Mouse (Mus musculus) lung, postnatal 36 days (tissue): ENCODE data around the gene Smg9.
A peak's percentile ranks its signal among the peaks of the same experiment; 100 is the strongest.
"Not testable (repeated sequence)": the region's sequence is repeated elsewhere in the genome, so short reads cannot be mapped to it uniquely, and the experiment has no call there.

Experiments
- DNase-seq: peaks from one replicate; pipeline ENCODE4 v3.0.0; 2022; ENCODE audit warnings: mixed read lengths

The Smg9 gene

DNA sequence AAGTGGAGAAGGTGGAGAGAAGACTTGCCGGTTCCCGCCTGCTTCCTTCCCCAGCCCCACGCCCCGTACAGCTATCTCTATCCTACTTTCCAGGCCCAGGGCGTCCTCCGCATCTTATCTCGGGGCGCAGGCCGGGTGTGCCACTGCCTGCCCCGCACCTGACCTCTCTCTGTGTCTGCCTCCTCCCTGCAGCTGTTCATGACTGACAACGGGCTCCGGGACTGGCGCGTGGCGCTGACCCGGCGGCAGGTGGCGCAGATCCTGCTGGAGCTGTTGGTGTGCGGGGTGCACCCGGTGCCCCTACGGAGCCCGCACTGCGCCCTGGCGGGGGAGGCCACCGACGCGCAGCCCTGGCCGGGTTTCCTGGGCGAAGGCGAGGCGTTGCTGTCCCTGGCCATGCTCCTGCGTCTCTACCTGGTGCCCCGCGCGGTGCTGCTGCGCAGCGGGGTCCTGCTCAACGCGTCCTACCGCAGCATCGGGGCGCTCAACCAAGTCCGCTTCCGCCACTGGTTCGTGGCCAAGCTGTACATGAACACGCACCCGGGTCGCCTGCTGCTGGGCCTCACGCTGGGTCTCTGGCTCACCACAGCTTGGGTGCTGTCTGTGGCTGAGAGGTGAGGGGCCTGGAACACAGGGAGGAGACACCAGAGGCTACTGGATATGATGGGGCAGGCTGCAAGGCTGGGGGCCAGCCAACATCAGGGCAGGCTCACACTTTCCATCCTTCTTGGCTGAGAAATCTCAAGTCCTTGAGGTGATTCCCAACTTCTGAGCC lies 22.1 kb upstream of the Smg9 start:
- peak; percentile 66 for DNase-seq

DNA sequence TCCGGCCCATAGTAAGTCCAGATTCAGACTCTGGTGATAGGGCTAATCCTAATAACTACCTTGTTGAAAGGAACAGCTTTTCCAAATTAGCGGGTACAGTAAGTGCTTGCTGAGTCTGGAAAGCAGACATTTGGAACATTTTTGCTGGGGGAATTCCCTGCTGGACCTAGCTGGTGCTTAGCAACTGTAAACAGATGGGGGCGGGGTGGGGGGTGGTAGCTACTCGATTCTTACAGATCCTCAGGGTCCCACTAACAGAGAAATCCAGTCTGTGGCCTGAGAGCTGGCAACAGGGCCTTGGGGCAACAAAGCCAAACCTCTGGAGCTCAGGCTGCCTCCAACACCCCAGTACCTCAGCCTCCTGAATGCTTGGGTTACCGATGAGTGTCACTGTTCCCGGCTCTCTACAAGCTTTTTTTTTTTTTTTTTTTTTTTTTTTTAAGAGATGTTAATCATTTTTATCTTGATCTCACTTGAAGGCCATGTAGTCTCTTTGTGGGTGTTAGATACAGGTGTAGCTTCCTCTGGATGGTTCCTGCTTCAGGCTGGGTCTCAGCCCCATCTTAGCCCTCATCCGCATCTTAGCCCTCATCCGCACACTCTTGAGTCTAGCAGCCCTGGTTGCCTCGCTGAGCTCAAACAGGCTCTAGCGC lies 21.2 kb upstream of the Smg9 start:
- no peak for DNase-seq

DNA sequence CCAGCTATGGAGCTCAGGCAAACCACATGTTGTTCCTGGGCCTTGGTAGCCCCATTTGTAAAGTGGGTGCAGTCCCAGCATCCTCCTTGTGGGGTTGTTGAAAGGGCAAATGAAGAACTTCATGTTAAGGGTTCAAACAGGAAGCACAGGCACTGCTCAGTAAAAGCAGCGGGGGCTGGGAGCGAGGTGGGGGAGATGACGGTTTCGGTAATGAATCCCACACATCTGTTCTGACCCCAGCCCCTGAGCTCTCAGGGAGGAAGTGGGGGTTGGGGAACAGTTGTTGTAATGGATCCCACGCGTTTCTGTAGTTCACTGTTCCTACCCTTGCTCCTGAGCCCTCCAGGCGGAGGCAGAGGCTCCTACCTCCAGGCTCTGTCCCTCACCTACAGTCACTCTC lies 19.5 kb upstream of the Smg9 start:
- no peak for DNase-seq

DNA sequence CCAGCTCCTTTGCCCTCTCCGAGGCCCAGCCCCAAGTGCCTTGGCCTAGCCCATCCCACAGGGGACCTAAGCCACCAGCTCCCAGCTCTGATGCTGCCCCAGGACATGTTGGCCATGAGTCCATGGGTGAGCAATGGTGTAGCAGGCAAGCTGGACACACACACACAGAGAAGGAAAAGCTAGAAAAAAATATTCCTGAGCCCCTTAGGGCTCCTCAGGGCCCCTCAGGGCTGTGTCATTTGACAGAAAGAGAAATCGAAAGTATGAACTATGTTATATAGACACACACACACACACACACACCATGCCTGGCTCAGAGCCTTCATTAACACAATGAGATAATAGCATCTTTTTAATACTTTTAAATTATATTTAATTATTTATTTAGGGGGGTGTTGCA lies 19.0 kb upstream of the Smg9 start:
- DNase-seq = no peak

DNA sequence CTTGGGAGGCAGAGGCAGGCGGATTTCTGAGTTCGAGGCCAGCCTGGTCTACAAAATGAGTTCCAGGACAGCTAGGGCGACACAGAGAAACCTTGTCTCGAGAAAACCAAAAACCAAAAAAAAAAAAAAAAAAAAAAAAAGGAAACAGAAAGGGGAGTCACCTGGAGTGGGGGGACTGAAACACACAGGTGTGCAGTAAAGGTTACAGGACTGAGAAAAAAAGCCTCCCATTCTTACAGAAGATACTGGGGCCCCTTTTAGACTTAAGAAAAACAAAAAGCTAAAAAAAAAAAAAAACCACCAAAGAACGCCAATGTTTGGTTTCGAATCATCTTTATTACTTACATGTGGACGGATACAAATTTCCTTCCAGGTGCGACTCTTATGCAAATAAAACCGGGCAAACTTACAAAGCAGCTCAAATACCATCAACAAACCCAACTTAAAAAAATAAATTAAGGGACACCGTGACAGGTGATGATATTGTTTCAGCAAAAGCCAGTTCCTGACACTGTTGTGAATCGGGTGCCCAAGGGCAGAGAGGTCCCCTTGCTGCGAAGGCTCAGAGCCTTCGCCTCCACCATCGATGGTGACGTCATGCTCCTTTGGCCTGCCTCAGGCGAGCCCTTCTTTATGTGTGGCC lies 16.6 kb upstream of the Smg9 start:
- DNase-seq = no peak

DNA sequence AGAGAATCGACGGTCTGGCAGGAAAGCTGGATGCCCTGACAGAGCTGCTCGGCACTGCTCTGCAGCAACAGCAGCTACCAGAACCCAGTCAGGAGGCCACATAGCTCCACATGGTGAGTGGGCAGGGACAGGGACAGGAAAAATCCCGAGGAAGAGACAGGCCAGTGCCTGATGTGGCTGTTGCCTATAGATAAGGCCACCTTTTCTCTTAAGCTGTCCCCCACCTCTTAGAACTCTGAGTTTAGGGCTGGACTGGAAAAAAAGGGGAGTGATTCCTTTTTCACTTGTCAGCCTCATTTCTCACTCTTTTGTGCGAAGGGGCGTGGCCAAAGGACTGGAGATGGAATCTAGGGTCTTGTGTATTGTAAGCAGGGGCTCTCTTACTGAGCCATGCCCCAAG lies 15.3 kb upstream of the Smg9 start:
- DNase-seq = no peak

DNA sequence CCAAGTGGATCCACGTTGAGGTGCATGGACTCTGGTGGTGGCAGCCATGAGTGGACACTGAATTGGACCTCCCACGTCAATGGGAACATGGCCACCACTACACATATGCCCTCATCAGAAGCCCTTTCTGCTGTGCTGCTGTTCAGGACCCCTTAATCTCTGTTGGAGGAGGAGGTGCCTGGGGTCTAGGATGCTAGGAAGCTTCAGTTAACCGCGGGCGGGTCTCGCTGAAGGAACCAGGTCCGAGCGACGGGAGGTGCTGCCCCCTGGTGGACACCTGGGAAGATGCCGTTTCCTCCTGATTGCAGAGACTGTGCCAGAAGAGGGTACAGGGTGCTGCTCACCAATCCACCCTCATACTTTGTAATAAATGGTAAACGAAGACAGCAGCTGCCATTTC lies 14.6 kb upstream of the Smg9 start:
- DNase-seq = peak; percentile 68

DNA sequence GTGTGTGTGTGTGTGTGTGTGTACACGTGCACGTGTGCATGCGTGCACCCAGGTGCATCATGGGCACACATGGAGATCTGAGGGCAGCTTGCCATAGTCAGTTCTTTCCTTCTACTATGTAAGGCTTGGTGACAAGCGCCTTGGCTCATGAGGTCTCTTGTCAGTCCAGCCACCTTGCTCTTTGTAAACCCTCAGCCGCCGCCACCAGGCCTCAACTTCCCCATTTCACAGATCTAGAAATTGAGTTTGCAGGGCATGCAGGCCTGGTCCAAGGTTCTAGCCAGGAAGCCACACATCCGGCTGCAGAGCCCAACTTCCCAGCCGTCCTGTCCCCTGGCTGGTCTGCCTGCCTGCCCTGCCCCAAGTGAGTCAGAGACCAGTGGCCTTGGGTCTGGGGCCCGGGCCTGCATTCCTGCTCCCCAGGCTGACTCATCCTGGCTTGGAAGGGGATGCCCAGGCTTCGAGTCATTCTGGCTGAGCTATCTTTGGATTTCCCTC lies 12.3 kb upstream of the Smg9 start:
- DNase-seq = peak; percentile 34

DNA sequence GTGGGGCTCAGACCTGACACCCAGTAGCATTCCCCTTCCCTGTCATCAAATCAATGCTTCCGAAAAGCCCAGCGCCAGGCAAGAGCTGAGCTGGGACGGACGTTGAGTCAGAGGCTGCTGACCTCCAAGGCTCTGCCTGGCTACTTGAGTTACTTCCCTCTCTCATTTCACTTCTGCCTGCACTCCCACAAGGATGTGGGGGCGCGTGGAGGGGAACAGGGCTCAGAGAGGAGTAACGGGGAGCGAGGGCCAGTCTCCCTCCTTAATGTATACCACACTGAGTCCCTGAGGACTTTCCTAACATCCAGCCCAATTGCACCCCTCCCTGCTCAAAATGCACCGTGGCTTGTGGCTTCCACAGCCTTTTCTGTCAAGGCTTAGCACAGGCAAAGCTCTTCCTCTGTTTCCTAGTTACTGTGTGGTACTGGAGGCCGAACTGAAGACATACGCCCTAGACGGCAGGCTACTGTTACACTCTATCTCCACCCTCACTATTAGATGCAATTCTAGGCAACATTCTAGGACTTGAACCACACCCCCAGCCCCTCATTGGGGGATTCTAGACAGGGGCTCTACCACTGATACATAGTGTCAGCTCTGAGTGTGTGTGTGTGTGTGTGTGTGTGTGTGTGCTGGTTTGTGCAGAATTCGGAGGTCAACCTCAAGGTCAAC lies 9.8 kb upstream of the Smg9 start:
- no peak for DNase-seq

DNA sequence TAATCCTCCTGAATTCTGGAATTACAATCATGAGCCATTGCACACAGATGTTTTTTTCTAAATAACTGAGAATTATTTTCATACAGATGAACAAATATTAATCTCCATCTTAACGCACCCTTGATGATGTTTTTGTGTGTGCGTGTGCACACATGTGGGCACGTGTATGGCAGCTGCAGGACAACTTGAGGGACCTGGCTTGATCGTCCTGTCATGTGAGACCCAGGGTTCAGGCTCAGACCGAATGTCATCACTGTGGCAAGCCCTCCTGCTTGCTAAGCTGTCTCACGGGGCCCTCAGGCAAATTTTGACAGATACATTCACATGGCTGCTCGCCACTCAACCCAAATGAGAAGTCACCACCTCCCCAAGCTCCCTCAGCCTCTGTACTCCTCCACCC lies 8.9 kb upstream of the Smg9 start:
- DNase-seq = no peak

DNA sequence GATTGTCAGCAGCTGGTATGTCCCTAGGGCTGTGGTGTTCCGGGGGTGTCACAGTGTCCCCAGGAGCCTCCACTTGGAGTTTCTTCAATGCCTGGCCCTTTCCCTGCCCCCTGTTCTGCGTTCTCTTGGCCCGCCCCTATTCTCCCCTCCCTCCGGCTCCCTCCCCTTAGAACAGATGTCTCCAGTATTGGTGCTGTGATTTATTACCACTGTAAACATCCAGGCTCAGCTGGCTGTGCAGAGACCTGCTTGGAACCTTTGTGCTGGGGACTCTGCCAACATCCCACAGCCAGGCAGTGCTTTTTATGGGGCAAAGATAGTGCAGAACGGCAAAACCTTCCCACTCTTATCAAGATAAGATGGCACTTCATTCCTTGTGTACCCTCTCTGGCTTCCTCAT lies 8.3 kb upstream of the Smg9 start:
- no peak for DNase-seq

DNA sequence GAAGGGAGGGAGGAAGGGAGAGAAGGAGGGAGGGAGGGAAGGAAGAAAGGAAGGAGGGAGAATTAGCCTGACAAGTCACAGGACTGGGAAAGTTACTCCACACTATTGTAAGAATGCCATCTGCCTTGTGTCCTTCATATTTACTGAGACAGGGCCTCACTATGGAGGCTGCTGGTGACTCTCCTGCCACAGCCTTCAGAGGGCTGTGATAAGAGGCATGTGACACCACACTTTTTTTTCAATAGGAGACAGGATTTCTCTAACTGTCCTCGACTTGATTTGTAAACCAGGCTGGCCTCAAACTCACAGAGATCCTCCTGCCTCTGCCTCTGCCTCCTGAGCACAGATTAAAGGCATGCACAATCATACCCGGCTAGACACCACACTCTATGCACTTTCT lies 7.7 kb upstream of the Smg9 start:
- no peak for DNase-seq

DNA sequence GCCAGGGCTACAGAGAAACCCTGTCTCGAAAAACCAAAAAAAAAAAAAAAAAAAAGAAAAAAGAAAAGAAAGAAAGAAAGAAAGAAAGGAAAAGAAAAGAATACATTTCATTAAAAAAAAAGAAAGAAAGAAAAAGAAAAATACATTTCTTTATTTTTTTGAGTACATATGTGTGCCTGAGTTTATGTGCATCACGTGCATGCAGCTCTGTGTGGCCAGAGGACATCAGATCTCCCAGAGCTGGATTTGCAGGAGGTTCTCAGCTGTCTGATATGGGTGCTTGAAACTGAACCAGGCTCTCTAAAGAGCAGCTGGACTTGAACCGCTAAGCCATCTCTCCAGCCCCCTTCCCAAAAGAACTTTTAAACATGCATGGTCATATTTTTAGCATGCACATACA lies 5.4 kb upstream of the Smg9 start:
- no peak for DNase-seq

DNA sequence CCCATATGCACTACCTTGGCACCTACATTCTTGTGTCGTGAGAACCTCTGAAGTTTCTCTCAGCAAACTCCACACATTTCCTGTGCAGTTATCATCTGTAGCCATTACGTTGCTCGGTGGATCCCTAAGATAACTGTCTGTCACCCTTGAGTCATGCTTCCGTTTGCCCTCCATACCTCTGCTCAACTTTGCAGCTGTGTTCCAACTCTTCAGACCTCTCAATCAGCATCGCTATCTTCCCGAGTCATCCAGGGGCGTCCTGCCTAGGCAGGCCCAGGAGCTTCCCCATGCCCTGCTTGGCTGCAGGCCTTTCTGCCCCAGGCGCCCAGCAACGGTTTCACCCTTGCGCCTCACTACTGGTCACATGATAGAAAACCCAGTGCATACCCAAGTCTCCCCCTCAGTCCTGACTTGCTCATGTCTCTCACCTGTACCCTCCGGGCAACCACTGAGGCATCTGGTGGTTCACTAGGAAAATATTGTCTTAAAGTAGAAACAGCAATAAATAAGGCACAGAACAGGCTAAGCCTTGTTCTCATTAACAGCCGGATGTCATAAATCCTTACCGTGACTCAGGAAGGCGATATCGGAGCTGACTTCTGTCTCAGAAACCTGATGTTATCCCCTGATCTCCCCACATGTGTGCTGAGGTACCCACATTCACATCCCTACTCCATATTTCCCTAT lies 4.8 kb upstream of the Smg9 start:
- no peak for DNase-seq

DNA sequence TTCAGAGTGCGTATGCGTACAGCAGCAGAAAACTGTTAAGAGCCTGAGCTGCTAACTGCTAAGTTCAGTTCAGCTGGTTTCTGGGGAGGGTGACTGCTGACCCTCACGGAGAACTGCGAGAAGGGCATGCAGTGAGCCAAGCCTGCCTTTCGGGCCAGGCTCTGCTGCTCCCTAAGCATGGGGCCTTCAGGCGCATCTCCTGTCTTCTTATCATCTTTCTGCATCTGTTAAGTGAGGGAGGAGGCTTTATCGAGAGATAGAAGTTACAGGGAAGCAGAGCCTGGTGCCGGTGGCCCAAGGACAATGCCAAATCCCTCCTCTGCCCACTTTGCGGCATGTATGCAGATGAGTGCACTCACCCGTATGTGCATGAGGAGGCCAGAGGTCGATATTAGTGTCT lies 2.6 kb upstream of the Smg9 start:
- no peak for DNase-seq

DNA sequence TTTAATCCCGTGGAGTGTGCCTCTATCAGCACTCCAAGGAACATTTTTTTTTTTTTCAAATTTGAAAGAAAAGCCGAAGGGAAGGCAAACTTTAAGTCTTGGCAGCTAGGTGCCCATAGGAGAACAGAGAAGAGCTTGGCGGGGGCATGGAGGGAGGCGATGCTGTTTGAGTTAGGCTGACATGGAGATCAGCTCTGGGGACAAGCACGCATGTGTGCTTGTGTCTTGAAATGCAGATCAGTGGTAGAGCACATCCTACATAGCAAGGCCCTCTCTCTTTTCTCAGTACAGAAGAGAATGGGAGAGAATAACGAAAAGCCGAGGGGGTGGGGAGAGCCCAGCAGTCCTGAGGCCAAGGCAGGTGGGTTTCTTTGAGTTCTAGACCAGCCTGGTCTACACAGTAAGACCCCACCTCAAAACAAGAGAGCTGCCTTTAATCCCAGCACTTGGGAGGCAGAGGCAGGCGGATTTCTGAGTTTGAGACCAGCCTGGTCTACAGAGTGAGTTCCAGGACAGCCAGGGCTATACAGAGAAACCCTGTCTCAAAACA lies 980 bp upstream of the Smg9 start:
- no peak for DNase-seq

DNA sequence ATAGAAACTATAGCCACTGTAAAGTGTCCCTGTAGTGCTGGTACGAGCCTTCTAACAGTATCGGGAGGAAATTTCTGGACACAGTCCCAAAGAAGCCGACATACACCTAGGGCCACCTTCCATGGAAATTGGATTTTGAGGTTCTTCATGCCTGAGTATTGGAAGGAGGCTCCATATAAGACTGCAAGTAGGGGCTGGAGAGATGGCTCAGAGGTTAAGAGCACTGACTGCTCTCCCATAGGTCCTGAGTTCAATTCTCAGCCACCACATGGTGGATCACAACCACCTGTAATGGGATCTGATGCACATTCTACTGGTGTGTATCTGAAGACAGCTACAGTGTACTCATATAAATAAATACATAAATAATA lies 648 bp downstream of the Smg9 start:
- no peak for DNase-seq

DNA sequence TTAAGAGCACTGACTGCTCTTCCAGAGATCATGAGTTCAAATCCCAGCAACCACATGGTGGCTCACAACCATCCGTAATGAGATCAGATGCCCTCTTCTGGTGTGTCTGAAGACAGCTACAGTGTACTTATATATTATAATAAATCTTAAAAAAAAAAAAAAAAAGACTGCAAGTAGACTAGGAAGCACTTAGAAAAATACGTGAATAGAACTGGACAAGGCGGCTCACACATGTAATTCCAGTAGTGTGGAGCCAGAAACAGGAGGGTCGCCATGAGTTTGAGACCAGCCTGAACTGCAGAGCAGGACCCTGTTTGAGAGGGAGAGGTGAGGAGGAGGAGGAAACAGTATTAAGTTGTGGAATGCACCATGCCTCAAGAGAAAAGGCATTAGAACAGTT lies 1.1 kb downstream of the Smg9 start:
- DNase-seq = not testable (repeated sequence)

DNA sequence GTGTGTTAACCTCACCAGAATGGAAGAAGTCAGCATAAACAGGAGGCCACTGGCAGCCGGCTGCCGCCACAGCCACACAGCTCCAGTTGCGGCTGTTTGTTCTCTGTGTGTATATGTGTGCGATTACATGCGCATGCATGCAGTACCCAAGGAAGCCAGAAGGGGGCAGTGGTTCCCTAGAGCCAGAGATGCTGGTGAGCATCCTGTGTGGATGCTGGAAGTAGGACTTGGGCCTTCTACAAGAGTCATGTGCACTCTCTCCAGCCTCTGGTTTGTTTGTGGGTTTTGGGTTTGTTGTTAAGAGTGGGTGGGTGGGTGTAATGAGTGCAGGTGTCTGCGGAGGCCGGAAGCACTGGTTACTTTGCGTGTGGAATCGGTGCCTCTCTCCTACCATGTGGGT lies 3.4 kb downstream of the Smg9 start:
- DNase-seq = no peak

DNA sequence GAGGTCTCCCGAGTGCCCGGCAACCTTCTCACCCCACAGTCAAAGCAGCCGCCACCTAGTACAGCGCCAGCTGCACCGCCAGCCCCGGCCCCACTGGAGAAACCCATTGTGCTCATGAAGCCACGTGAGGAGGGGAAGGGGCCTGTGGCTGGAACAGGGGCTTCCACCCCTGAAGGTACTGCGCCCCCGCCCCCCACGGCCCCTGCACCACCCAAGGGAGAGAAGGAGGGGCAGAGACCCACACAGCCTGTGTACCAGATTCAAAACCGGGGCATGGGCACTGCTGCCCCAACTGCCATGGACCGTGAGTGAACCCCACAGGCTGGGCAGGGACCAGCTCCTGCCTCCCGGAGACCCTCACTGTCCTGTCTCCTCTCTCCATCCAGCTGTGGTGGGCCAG lies 6.2 kb downstream of the Smg9 start:
- DNase-seq = no peak

DNA sequence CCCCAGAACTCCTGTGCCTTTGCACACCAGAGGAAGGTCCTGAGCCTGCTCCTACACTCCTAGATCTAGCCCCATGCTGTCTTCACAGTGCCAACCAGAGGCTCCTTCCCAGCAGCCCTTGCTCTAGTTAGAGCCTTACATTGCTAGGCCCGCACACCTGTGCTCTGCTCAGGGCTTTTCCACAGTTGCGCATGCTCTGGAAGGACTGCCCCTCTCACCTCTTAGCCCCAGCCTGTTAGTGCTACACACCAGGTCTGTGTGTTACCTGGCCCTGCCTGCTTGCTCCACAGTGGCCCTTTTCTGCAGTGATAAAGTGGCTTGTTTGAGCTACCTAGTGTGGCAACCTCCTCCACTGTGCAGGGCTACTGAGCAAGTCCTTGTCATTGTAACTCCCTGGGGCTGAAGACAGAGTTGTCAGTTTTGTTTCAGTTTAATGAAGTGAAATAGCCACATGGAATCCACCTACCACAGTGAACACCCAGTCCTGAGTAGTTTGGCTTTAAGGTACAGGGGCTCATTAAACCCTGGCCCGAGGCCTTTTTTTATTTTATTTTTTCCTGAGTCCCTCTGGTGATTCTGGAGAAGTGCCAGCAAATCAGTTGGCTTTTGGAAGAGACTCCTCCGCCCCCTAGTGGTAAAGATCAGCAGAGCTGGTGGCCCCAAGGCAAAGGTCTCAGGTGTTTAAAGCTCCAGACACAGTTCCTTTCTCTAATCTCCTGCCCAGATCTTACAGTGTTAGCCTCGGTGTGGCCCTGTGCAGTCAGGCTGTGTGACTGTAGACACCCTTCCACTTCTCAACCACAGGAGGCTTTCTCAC lies 7.3 kb downstream of the Smg9 start:
- peak; percentile 86 for DNase-seq

DNA sequence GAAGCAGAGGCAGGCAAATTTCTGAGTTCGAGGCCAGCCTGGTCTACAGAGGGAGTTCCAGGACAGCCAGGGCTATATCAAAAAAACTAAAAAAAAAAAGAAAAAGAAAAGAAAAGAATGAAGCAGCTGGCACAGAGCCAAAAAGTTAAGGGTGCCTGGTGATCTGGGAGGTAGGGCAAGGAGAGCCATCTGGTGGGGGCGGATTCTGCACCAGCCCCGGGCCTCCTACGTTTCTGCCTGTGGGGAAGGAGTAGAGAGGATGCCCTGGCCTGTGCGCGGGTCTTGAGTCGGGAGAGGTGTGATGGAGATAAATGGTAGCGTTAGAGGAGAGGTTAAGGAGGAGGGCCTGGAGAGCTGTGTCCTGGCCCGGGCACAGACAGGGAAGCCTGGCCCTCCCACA lies 8.8 kb downstream of the Smg9 start:
- no peak for DNase-seq
